Mouse (Mus musculus) liver, adult 2 months (tissue): ENCODE data around the gene Per2. TPM values are rescaled to one million over a fixed set of nuclear protein-coding genes. Genes with fewer than 3 reads are reported as not detected.

Source experiments
- DNase-seq: peaks from one replicate; pipeline ENCODE4 v3.0.0-alpha.2; 2011; ENCODE audit warnings: low read depth, low spot score; ENCODE audit errors: extremely low read depth
- H3K27ac ChIP-seq: fragments of 200-500 bp; replicated peaks from 2 replicates; pipeline ENCODE4 v1.5.1; 2012; ENCODE audit warnings: low read depth, mild to moderate bottlenecking, control low read depth, inconsistent platforms, low read length; ENCODE audit not compliant: insufficient read depth
- H3K27me3 ChIP-seq: fragments of 200-500 bp; 2 replicates; pipeline ENCODE4 v1.6.1; 2012; ENCODE audit warnings: mild to moderate bottlenecking, moderate library complexity, low read length, inconsistent platforms; ENCODE audit not compliant: control insufficient read depth, insufficient read depth
- H3K36me3 ChIP-seq: fragments of 200-500 bp; 2 replicates; pipeline ENCODE4 v1.6.1; 2012; ENCODE audit warnings: low read length, inconsistent platforms; ENCODE audit not compliant: control insufficient read depth, insufficient read depth
- H3K4me1 ChIP-seq: fragments of 200-500 bp; 2 replicates; pipeline ENCODE4 v1.6.1; 2011; ENCODE audit warnings: low read length; ENCODE audit not compliant: control insufficient read depth, insufficient read depth
- H3K4me3 ChIP-seq: fragments of 200-500 bp; 2 replicates; pipeline ENCODE4 v1.5.1; 2011; ENCODE audit warnings: low read depth, mild to moderate bottlenecking, control low read depth, low read length, moderate library complexity; ENCODE audit not compliant: insufficient read depth
- H3K79me2 ChIP-seq: fragments of 200-500 bp; 2 replicates; pipeline ENCODE4 v1.6.1; 2012; ENCODE audit warnings: inconsistent platforms, mild to moderate bottlenecking, low read length, moderate library complexity; ENCODE audit not compliant: control insufficient read depth, insufficient read depth
- H3K9ac ChIP-seq: fragments of 200-500 bp; 2 replicates; pipeline ENCODE4 v1.6.1; 2012; ENCODE audit warnings: low read depth, mild to moderate bottlenecking, control low read depth, inconsistent platforms, low read length
- CTCF ChIP-seq: fragments of 200-500 bp; IDR thresholded peaks from 2 replicates; pipeline ENCODE4 v1.5.1; 2011; ENCODE audit warnings: low read depth, low read length, control low read depth
- POLR2A ChIP-seq: fragments of 200-500 bp; IDR thresholded peaks from 2 replicates; pipeline ENCODE4 v1.6.1; 2011; ENCODE audit warnings: low read length, control low read depth; ENCODE audit not compliant: insufficient read depth; ENCODE audit errors: extremely low read depth
- whole genome bisulfite sequencing: fragments of 180-500 bp; shearing (Covaris S2); methylation state at CpG from one replicate; pipeline ENCODE4 v1.1.7; 2018; 5-methylcytosine and 5-hydroxymethylcytosine counted together
- polyA plus RNA-seq: library from polyadenylated mRNA; depleted of rRNA; stranded (reverse); fragments of >200 nt; gene quantifications from 2 replicates; pipeline ENCODE4 v1.2.3, GENCODE M21; 2012; rRNA removed
- total RNA-seq: library from RNA; depleted of rRNA; stranded (reverse); fragments of >200 nt; gene quantifications from 2 replicates; pipeline ENCODE4 v1.2.3, GENCODE M21; 2014; rRNA removed

The Per2 gene
- total RNA-seq (5.7 and 7.7 TPM in 2 replicates), polyA plus RNA-seq (3.9 and 4.9 TPM in 2 replicates)

DNA sequence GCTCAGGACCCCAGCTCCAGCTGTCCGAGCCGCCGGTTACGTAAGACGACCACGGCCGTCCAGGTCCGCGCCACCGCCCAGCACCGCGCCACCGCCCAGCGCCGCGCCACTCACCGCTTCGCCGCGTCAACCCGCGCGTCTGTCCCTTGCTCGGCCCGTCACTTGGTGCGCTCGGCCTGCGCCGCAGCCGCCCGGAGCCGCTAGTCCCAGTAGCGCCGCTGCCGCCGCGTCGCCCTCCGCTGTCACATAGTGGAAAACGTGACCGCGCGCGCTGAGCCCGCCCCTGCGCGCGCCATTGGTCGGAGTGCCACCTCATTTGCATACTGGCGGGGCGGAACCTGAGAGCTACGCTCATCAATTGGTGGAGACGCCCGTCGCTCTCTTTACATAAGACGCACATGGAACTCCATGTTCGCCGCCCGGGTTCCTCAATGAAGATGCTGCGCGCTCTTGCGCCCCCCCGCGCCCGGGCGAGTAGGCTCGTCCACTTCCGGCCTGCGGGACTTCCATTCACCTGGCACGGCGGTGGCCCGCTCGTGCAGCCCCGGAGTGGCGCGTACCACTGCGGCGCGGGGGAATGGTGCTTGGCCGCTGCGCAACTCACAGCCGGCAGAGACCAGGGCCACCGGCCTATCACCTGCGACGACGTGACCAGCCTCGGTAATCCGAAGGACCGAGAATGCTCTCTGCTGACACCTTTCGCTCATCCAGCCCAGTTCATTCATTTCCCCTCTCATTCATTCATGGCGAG is at the start of gene Per2:
Gene Per2 (minus strand): TSS at position 266 of the 751 bp plus-strand sequence.
- H3K4me3 ChIP-seq = peak within 1 kb of the TSS; percentile 75
- H3K27ac ChIP-seq = peak within 1 kb of the TSS; percentile 89
- peak; percentile 94 for DNase-seq
- H3K4me1 ChIP-seq = peaks cover 43% of the 10 kb centered on the region
- peak within 1 kb of the TSS; percentile 98 for H3K9ac ChIP-seq
- TF ChIP-seq POLR2A (peak; percentile 46; the same call in 1 of the 2 replicates), CTCF (peak; percentile 68)
- under 1% methylated on average over 91 of the region's 91 CpGs for WGBS
- peaks cover 15% of the 10 kb centered on the region; the same call in 1 of the 2 replicates for H3K79me2 ChIP-seq
- H3K27me3 ChIP-seq = no peaks in the 10 kb centered on the region
- H3K36me3 ChIP-seq = no peaks in the 10 kb centered on the region

DNA sequence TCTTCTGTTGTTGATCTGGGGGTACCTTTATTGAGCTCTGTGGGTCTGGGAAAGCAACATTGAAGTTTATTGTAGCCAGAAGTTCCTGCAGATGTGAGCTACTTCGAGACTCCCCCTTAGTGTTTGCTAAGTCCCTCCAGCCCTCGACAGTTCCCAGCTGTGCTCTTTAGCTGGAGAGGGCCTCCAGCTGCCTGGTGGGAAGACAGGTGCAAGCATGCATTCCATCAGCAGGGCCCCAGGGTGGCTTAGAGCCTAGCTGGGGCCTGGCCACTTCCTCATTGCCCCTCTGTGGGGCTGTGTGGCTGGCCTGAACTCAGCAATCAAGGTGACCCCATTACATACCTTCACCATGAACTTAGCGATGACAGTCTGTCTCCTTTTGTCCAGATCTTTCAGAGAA is 45.5 kb upstream of the Per2 start:
- no peak for DNase-seq
- H3K4me3 ChIP-seq = no peak overlapping the region
- no peaks in the 10 kb centered on the region for H3K79me2 ChIP-seq
- H3K4me1 ChIP-seq = no peaks in the 10 kb centered on the region
- WGBS = 81% methylated on average over 3 of the region's 3 CpGs
- H3K9ac ChIP-seq = no peak overlapping the region
- no peak overlapping the region for H3K27ac ChIP-seq
- peaks cover 16% of the 10 kb centered on the region for H3K36me3 ChIP-seq
- TF ChIP-seq POLR2A (no peak), CTCF (no peak)
- no peaks in the 10 kb centered on the region for H3K27me3 ChIP-seq

DNA sequence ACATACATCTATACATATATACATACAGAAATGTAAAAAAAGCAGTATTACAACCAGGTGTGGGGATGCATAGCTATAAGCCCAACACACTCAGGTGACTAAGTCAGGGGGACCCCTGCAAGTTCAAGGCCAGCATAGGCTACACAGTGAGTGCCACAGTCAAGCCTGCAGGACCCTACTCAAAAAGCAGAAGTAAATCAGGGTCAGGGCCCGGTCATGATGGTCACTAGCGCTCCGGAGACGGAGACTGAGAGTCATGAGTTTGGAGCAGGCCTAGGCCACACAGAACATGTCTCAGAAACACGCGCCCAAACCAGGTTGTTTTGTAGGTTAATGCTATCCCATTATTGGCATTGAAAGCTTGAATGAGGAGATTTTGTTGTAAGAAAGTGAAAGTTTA is 39.5 kb upstream of the Per2 start:
- TF ChIP-seq POLR2A = no peak
- TF ChIP-seq CTCF = no peak
- peaks cover 2% of the 10 kb centered on the region; the same call in 1 of the 2 replicates for H3K36me3 ChIP-seq
- DNase-seq = no peak
- 100% methylated on average over 6 of the region's 6 CpGs for WGBS
- H3K4me1 ChIP-seq = peaks cover 8% of the 10 kb centered on the region
- H3K27me3 ChIP-seq = no peaks in the 10 kb centered on the region
- H3K27ac ChIP-seq = no peak overlapping the region
- H3K9ac ChIP-seq = no peak overlapping the region
- no peak overlapping the region for H3K4me3 ChIP-seq
- H3K79me2 ChIP-seq = peaks cover 15% of the 10 kb centered on the region; the same call in 1 of the 2 replicates

DNA sequence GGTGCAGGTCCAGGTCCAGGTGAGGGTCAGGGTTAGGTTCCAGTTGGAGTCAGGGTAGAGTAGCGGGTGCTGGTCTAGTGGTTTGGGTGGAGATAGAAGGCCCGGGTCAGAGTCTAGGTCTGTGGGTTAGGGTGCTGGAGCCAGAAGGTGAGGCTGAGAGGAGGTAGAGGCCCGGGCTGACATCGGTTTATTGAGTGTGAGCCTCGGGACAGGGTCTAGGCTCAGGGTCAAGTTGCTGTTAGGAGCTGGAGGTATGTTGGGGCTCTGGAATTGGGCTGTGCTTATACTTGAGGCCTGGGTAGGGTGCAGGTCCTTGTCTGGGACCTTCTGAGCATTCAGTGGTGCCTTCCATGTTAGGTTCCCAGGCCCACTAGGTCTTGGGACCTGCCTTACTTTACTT is 36.2 kb upstream of the Per2 start:
- Histone ChIP-seq H3K36me3 (no peaks in the 10 kb centered on the region), H3K4me3 (peak overlapping the region; percentile 93), H3K79me2 (peaks cover 15% of the 10 kb centered on the region; the same call in 1 of the 2 replicates), H3K27me3 (no peaks in the 10 kb centered on the region), H3K27ac (no peak overlapping the region), H3K4me1 (peaks cover 8% of the 10 kb centered on the region), H3K9ac (peak overlapping the region; percentile 82)
- 21% methylated on average over 5 of the region's 5 CpGs for WGBS
- no peak for TF ChIP-seq POLR2A
- no peak for TF ChIP-seq CTCF
- DNase-seq = no peak

DNA sequence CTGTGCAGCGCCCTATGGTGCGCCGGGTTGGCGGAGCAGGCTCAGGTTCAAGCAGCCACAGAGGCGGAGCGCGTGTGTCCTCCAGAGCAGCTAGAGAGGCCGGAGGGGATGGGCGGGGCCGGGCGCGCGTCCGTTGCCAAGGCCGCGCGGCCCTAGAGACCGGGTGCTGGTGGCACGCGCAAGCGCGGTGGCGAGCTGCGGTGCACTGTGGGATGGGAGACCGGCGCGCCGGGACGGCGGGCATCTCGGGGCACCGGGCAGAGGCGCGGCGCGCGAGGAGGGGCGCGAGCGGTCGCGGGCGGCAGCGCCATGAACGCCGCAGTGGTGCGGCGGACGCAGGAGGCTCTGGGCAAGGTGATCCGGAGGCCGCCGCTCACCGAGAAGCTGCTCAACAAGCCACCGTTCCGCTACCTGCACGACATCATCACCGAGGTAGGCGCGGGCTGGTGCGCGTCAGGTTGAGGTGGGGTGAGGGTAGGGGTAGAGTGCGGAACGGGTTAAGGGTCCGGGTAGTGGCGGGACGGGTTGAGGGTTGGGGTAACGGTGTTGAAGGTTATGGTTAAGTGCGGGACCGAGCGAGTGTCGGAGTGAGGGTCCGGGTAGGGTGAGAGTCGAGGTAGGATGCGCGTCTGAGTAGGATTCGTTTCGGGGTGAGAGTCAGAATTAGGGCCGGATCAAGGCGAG is 35.5 kb upstream of the Per2 start, which contains the start of gene Traf3ip1:
Gene Traf3ip1 (plus strand): TSS at position 191 of the 684 bp plus-strand sequence.
- H3K79me2 ChIP-seq = peaks cover 15% of the 10 kb centered on the region; the same call in 1 of the 2 replicates
- H3K9ac ChIP-seq = peak within 1 kb of the TSS; percentile 82
- no peaks in the 10 kb centered on the region for H3K27me3 ChIP-seq
- TF ChIP-seq POLR2A (no peak), CTCF (no peak)
- under 1% methylated on average over 78 of the region's 79 CpGs for WGBS
- no peak within 1 kb of the TSS for H3K27ac ChIP-seq
- peak; percentile 75 for DNase-seq
- peaks cover 8% of the 10 kb centered on the region for H3K4me1 ChIP-seq
- H3K36me3 ChIP-seq = no peaks in the 10 kb centered on the region
- peak within 1 kb of the TSS; percentile 93 for H3K4me3 ChIP-seq

DNA sequence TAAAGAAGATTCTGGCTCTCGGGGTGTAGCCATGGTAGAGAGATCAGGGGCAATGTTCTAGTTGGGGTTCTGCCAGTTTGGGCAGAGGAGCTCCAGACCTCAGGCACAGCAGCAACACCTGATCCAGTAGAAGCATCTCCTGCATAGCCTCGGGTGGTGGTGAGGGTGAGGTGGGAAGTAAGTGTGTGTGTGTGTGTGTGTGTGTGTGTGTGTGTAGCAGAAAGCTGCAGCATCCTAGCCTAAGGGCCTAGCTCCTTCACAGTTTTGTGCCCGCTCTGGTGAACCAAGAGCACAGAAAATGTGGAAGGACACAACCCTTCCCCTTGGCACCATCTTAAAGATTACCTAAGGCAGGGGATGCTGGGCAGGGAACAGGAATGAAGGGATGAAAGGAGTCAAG is 34.8 kb upstream of the Per2 start:
- WGBS = 47% methylated on average over 3 of the region's 3 CpGs
- peaks cover 8% of the 10 kb centered on the region for H3K4me1 ChIP-seq
- H3K4me3 ChIP-seq = no peak overlapping the region
- TF ChIP-seq POLR2A (no peak), CTCF (no peak)
- H3K27me3 ChIP-seq = no peaks in the 10 kb centered on the region
- no peak overlapping the region for H3K9ac ChIP-seq
- no peaks in the 10 kb centered on the region for H3K36me3 ChIP-seq
- H3K79me2 ChIP-seq = peaks cover 15% of the 10 kb centered on the region; the same call in 1 of the 2 replicates
- no peak for DNase-seq
- no peak overlapping the region for H3K27ac ChIP-seq
